Mouse (Mus musculus) testis, adult 2 months (tissue): ENCODE measurements around the gene Tha1.

Source experiments
- CTCF ChIP-seq: fragments of 200-500 bp; IDR thresholded peaks from 2 replicates; pipeline ENCODE4 v1.5.1; 2012; ENCODE audit warnings: low read depth, mild to moderate bottlenecking, inconsistent platforms, low read length, moderate library complexity; ENCODE audit not compliant: control insufficient read depth, insufficient read depth, insufficient replicate concordance
- POLR2A ChIP-seq: fragments of 200-500 bp; IDR thresholded peaks from 2 replicates; pipeline ENCODE4 v1.6.1; 2012; ENCODE audit warnings: low read depth, mild to moderate bottlenecking, inconsistent platforms, low read length, moderate library complexity; ENCODE audit not compliant: control insufficient read depth

DNA sequence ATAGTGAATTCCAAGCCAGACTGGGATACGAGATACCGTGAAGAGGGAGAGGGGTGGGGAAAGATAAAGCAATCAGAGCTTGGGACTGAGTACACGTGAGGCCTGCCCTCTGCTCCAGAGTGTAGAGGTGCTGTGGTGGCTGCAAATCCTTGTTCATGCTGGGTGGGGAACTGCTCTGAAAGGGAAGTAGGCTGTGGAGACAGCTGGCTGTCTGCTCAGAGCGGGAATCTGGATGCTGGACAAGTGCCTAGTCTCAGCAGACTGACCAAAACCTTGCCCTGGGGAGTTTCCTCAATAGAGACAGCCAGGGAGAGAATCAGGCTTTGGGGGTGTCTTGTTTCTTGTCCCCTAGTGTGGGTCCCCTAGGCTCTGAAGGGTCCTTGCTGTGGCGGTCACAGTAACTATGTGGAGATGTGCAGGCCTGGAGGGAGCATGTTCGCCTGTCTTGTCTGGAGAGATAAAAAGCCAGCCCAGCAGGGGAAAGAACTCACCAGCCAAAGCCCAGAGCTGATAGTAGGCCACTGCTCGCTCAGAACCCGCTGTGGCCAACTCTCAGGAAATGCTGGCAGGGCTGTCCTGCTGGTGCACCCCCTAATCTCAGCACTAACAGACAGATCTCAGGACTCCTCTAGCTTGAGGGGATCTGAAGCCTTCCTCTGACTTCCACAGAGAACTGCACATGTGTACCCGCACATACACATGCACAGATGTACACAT is 44.2 kb downstream of the Tha1 start:
- TF ChIP-seq POLR2A (no peak), CTCF (no peak)
